Mouse (Mus musculus) myocyte (in vitro differentiated cells): ENCODE measurements around the gene Sh3rf1. TPM values are rescaled to one million over a fixed set of nuclear protein-coding genes. Genes with fewer than 3 reads are reported as not detected.

ENCODE experiments used
- H3K27me3 ChIP-seq: one replicate; pipeline ENCODE4 v1.6.1; 2011; ENCODE audit not compliant: control insufficient read depth, insufficient read depth, insufficient read length
- H3K36me3 ChIP-seq: one replicate; pipeline ENCODE4 v1.6.1; 2011; ENCODE audit not compliant: control insufficient read depth, insufficient read depth
- H3K4me2 ChIP-seq: one replicate; pipeline ENCODE4 v1.6.1; 2011; ENCODE audit warnings: low read depth, control low read depth
- H3K4me3 ChIP-seq: one replicate; pipeline ENCODE4 v1.5.1; 2011; ENCODE audit warnings: mild to moderate bottlenecking, control low read depth, moderate library complexity
- H3K79me2 ChIP-seq: one replicate; pipeline ENCODE4 v1.6.1; 2011; ENCODE audit not compliant: control insufficient read depth, insufficient read depth
- H3ac ChIP-seq: one replicate; pipeline ENCODE4 v1.6.1; 2011; ENCODE audit not compliant: control insufficient read depth, insufficient read length
- CEBPB ChIP-seq: IDR thresholded peaks from 2 replicates; pipeline ENCODE4 v1.6.1; 2011; ENCODE audit warnings: mild to moderate bottlenecking, moderate library complexity; ENCODE audit not compliant: poor library complexity, insufficient read depth, severe bottlenecking
- E2F4 ChIP-seq: IDR thresholded peaks from one replicate; pipeline ENCODE4 v1.6.1; 2011; ENCODE audit warnings: mild to moderate bottlenecking, control low read depth, moderate library complexity; ENCODE audit not compliant: insufficient read depth
- MAX ChIP-seq: IDR thresholded peaks from one replicate; pipeline ENCODE4 v1.6.1; 2011; ENCODE audit warnings: low read depth, mild to moderate bottlenecking, control low read depth
- MYOD1 ChIP-seq, 3 experiments: IDR thresholded peaks; one replicate each; pipeline ENCODE4 v1.6.1; 2011; ENCODE audit warnings: control low read depth in 2 of 3, low read depth in 2 of 3, mild to moderate bottlenecking in 2 of 3, moderate library complexity in 1 of 3; ENCODE audit not compliant: insufficient read length in 2 of 3, control insufficient read depth in 1 of 3
- MYOG ChIP-seq, 3 experiments: IDR thresholded peaks; one replicate each; pipeline ENCODE4 v1.6.1; 2011; ENCODE audit warnings: control low read depth in 2 of 3, low read depth in 2 of 3, mild to moderate bottlenecking in 2 of 3; ENCODE audit not compliant: insufficient read length in 2 of 3, control insufficient read depth in 1 of 3, insufficient read depth in 1 of 3
- POLR2A ChIP-seq: IDR thresholded peaks from one replicate; pipeline ENCODE4 v1.6.1; 2011; ENCODE audit warnings: low read depth, mild to moderate bottlenecking, control low read depth, moderate library complexity; ENCODE audit not compliant: insufficient read length
- POLR2AphosphoS2 ChIP-seq: IDR thresholded peaks from one replicate; pipeline ENCODE4 v1.6.1; 2011; ENCODE audit warnings: low read depth, control low read depth; ENCODE audit not compliant: insufficient read length
- REST ChIP-seq: IDR thresholded peaks from one replicate; pipeline ENCODE4 v1.6.1; 2011; ENCODE audit warnings: mild to moderate bottlenecking, control low read depth, moderate library complexity; ENCODE audit not compliant: insufficient read depth, insufficient read length
- SRF ChIP-seq: IDR thresholded peaks from one replicate; pipeline ENCODE4 v1.6.1; 2011; ENCODE audit warnings: low read depth; ENCODE audit not compliant: control insufficient read depth, insufficient read length
- TCF12 ChIP-seq: IDR thresholded peaks from one replicate; pipeline ENCODE4 v1.6.1; 2011; ENCODE audit warnings: mild to moderate bottlenecking, control low read depth; ENCODE audit not compliant: poor library complexity, insufficient read depth, severe bottlenecking
- TCF3 ChIP-seq: IDR thresholded peaks from one replicate; pipeline ENCODE4 v1.6.1; 2011; ENCODE audit warnings: low read depth, control low read depth; ENCODE audit not compliant: insufficient read length
- USF1 ChIP-seq: IDR thresholded peaks from one replicate; pipeline ENCODE4 v1.6.1; 2011; ENCODE audit warnings: low read depth, mild to moderate bottlenecking, control low read depth, moderate library complexity
- polyA plus RNA-seq: library from polyadenylated mRNA; unstranded; fragments of >200 nt; fragmentation: generic; extraction: Trizol; gene quantifications from one replicate; pipeline ENCODE4 v1.2.1, GENCODE M21; 2012; ENCODE audit warnings: missing spikeins

Gene Sh3rf1
- polyA plus RNA-seq, 1 experiment = 4.2 TPM

- Histone ChIP-seq H3K27me3 (no peaks in the 10 kb centered on the region), H3ac (no peak overlapping the region)
- TF ChIP-seq MYOD1 (IDR thresholded peaks at IDR 0.05; ENCODE audit: control insufficient read depth in 1 of 3, insufficient read length in 2 of 3, low read depth in 2 of 3) (no peak), MAX (no peak), TCF12 (no peak), USF1 (no peak), MYOG (IDR thresholded peaks at IDR 0.05; ENCODE audit: control insufficient read depth in 1 of 3, insufficient read depth in 1 of 3, insufficient read length in 2 of 3, low read depth in 2 of 3) (no peak), POLR2A (no peak), POLR2AphosphoS2 (no peak), REST (no peak), CEBPB (no peak), E2F4 (no peak), TCF3 (no peak), SRF (no peak)
Observed at GRCm38 (mm10) chr8:61239576-61239975, 15.9 kb downstream of the Sh3rf1 start.

GRCm38 (mm10) chr8:61241229-61241628 lies 17.6 kb downstream of the Sh3rf1 start:
- Histone ChIP-seq H3K36me3 (no peaks in the 10 kb centered on the region), H3K4me3 (no peak overlapping the region), H3K79me2 (no peaks in the 10 kb centered on the region), H3K27me3 (no peaks in the 10 kb centered on the region), H3ac (no peak overlapping the region), H3K4me2 (no peak overlapping the region)
- TF ChIP-seq E2F4 (no peak), MAX (no peak), USF1 (no peak)

More at GRCm38 (mm10) chr8:61239576-61239975, 15.9 kb downstream of the Sh3rf1 start:
- no peak overlapping the region for H3K4me3 ChIP-seq
- no peaks in the 10 kb centered on the region for H3K36me3 ChIP-seq
- no peaks in the 10 kb centered on the region for H3K79me2 ChIP-seq
- H3K4me2 ChIP-seq = no peak overlapping the region

- TF ChIP-seq SRF (no peak), MYOD1 (IDR thresholded peaks at IDR 0.05; ENCODE audit: control insufficient read depth in 1 of 3, insufficient read length in 2 of 3, low read depth in 2 of 3) (no peak), TCF3 (no peak), MAX (no peak), CEBPB (no peak), POLR2A (no peak), TCF12 (no peak), MYOG (IDR thresholded peaks at IDR 0.05; ENCODE audit: control insufficient read depth in 1 of 3, insufficient read depth in 1 of 3, insufficient read length in 2 of 3, low read depth in 2 of 3) (no peak), POLR2AphosphoS2 (no peak), E2F4 (no peak), REST (no peak), USF1 (no peak)
- Histone ChIP-seq H3K36me3 (no peaks in the 10 kb centered on the region), H3K79me2 (peaks cover 4% of the 10 kb centered on the region), H3K27me3 (no peaks in the 10 kb centered on the region), H3K4me2 (no peak overlapping the region), H3ac (no peak overlapping the region), H3K4me3 (no peak overlapping the region)
Observed at GRCm38 (mm10) chr8:61242896-61243295, 19.2 kb downstream of the Sh3rf1 start.

GRCm38 (mm10) chr8:61243491-61243890 lies 19.8 kb downstream of the Sh3rf1 start:
- H3K27me3 ChIP-seq = no peaks in the 10 kb centered on the region
- no peak overlapping the region for H3ac ChIP-seq
- TF ChIP-seq POLR2A (no peak), MAX (no peak), MYOG (IDR thresholded peaks at IDR 0.05; ENCODE audit: control insufficient read depth in 1 of 3, insufficient read depth in 1 of 3, insufficient read length in 2 of 3, low read depth in 2 of 3) (no peak), TCF3 (no peak)
- peaks cover 6% of the 10 kb centered on the region for H3K79me2 ChIP-seq
- H3K4me3 ChIP-seq = no peak overlapping the region
- H3K36me3 ChIP-seq = no peaks in the 10 kb centered on the region
- H3K4me2 ChIP-seq = no peak overlapping the region

GRCm38 (mm10) chr8:61244157-61244556 lies 20.5 kb downstream of the Sh3rf1 start:
- Histone ChIP-seq H3K27me3 (no peaks in the 10 kb centered on the region), H3K79me2 (peaks cover 6% of the 10 kb centered on the region), H3ac (no peak overlapping the region), H3K4me2 (no peak overlapping the region), H3K36me3 (no peaks in the 10 kb centered on the region), H3K4me3 (no peak overlapping the region)
- no peak for TF ChIP-seq TCF3
- no peak for TF ChIP-seq REST
- no peak for TF ChIP-seq POLR2AphosphoS2
- no peak for TF ChIP-seq SRF
- TF ChIP-seq MYOG (IDR thresholded peaks at IDR 0.05; ENCODE audit: control insufficient read depth in 1 of 3, insufficient read depth in 1 of 3, insufficient read length in 2 of 3, low read depth in 2 of 3) = no peak
- TF ChIP-seq MYOD1 (IDR thresholded peaks at IDR 0.05; ENCODE audit: control insufficient read depth in 1 of 3, insufficient read length in 2 of 3, low read depth in 2 of 3) = no peak
- no peak for TF ChIP-seq POLR2A
- no peak for TF ChIP-seq CEBPB
- TF ChIP-seq TCF12 = no peak
- no peak for TF ChIP-seq USF1
- TF ChIP-seq MAX = no peak
- TF ChIP-seq E2F4 = no peak
